Mouse (Mus musculus) inflammation-experienced regulatory T-cells, adult 6 months (primary cell): ENCODE results near the gene Tubb4a. TPM values are rescaled to one million over a fixed set of nuclear protein-coding genes. Genes with fewer than 3 reads are reported as not detected.

ENCODE experiments used
- ATAC-seq: one replicate; pipeline ENCODE4 v1.8.0; 2017
- polyA plus RNA-seq, 3 experiments: library from polyadenylated mRNA; unstranded; fragments of 100-300 nt; shearing (Covaris generic); gene quantifications; one replicate each; pipeline ENCODE4 v1.2.1; 2017

Tubb4a gene
- polyA plus RNA-seq, 3 experiments from 2014 or later: 2.2 to 5.4 (median 3.9) TPM

DNA sequence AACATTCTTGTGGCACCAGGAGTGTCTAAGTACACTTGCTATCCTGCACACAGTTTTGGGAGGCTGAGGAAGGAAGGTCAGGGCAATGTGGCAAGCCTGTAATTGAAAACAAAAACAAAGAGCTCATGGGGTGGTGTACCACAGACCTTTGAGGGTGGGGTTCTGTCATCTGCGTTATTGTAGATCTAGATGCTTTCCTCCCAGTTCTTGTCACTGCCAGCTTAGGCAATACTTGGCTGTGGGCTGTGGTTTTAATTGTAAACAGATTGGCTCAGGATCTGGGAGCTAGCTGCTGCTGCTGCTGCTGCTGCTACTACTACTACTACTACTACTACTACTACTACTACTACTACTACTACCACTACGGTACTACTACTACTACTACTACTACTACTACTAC, 14.7 kb upstream of the Tubb4a start:
- no peak for ATAC-seq

DNA sequence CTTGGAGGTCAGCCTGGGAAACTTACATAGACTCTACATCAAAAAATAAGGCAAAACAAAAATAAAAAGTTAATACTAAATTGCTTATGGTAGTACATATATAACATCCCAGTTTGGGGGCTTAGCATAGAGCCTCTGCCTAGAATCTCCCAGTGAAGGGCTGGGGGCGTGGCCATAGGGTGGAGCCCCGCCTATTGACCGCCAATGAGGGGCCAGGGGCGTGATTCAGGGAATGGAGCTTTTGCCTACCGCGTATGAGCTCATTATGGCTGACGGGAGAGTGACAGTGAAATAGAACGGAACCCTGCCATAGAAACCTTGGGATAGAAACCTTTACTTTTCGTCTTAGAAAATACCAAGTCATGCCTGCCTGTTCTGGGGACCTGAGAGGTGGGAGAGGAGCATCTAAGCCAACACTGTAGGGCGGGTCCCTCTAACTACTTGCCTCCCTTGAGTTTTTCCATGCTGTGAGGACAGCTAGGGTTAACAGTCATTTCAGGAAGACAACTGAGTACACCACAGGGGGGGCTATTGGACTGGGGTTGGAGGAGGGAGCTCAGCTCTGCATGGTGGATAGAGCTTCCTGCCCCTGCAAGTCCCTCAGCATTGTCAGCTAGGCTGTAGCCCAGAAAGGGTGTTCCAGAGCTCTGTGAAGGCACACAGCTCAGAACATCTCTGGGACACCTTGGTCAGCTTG, 12.2 kb upstream of the Tubb4a start:
- no peak for ATAC-seq

DNA sequence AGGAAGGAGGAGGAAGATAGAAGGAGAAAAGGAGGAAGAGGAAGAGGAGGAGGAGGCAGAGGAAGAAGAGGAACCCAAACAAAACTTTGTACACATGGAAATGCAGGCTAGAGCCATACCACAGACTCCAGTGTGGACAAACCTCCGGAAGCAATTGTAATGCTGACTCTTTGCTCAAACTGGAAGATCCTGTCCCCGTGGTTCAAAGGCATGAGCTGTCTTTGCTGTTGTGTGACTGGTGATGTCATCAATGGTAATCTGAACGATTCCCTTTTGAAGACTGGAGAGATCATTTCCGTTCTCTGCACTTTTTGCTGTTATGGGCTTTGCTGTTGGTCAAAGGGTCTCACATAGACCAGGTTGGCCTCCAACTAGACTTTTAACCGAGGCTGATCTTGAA, 10.7 kb upstream of the Tubb4a start:
- ATAC-seq: peak; percentile 25

DNA sequence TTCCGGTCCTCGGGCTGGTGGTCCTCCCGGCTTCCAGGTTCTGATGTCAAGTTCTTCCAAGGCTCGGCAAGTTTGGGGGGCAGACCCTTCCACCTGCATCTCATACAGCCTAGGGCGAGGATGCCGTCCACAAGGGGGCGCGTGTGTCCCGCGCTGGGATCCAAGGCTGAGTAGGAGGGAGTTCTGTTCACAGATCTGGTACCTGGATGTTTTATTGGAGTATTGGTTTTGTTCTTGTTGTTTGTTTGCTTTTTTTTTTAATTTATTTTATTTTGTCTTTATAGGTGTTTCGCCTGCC, 9.0 kb upstream of the Tubb4a start:
- peak; percentile 87 for ATAC-seq

- ATAC-seq: peak; percentile 47
These were observed 8.5 kb upstream of the Tubb4a start for GRCm38 (mm10) chr17:57095855-57096622.

GRCm38 (mm10) chr17:57094222-57094621, 6.6 kb upstream of the Tubb4a start:
- ATAC-seq: no peak

GRCm38 (mm10) chr17:57085970-57086757, 1.4 kb downstream of the Tubb4a start:
- no peak for ATAC-seq

- no peak for ATAC-seq
These were observed 5.1 kb downstream of the Tubb4a start for GRCm38 (mm10) chr17:57082481-57082880.

GRCm38 (mm10) chr17:57081234-57081842, 6.2 kb downstream of the Tubb4a start:
- no peak for ATAC-seq

GRCm38 (mm10) chr17:57079919-57080318, 7.7 kb downstream of the Tubb4a start:
- ATAC-seq: no peak

DNA sequence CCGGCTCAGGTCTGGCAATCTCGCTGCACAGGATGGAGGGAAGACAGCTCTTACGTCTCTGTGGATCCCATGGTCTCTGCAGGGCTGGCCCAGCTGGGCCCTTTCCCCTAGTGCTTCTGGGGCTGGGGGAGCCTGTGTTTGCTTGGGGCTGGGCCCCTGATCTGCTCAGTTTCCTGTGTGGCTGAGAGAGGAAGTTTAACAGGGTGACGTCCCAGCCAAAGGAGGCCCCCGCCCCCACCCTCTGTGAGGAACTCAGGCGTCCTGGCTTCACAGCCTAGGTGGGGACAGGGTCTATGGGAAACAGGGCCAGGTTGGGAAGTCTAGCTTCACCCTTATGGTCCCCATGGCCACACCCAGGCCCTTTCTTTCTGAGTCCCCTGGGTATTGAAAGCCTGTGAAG, 9.2 kb downstream of the Tubb4a start, which contains the start of gene Dennd1c:
Gene Dennd1c (minus strand): TSS at position 179 of the 400 bp plus-strand sequence.
- peak; percentile 96 for ATAC-seq

DNA sequence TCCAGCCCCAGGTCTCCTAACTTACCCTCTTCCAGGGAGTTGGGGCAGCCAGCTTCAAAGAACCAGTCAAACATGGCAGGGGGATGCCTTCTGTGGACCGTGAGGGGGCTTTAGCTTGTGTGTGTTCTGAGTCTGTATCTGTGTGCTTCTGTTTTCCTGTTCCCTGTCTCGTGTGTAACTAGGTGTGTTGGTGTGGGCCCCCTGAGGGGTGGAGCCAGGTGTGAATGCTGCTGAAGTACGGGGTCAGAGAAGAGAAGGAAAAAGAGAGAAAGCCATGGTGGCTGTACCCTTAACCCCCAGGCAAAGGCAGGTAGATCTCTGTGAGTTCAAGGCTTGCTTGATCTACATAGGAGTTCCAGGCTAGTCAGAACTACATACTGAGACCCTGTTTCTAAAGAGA, 10.7 kb downstream of the Tubb4a start:
- no peak for ATAC-seq

- ATAC-seq: no peak
These were observed 16.9 kb downstream of the Tubb4a start for GRCm38 (mm10) chr17:57070699-57071098.

DNA sequence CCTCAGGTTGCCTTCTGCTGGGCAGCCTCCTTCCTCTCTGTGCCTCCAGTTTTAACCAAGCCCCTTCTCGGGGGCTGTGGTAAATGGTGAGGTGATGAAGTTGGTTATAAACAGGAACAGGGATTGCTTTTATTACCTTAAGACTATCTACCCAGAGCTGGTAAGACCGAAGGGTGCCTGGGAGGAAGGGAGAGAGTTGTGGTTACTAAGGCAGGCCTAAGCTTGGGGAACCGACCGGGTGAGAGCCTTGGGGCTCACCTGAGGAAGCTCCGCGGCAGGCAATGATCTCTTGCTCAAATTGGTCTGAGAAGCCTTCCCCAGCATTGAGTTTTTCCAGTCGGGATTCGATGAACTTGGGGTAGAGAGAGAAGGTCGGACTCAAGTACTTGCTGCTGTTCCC, 17.3 kb downstream of the Tubb4a start:
- ATAC-seq: no peak

- no peak for ATAC-seq
These were observed 20.7 kb downstream of the Tubb4a start for GRCm38 (mm10) chr17:57066908-57067307.

GRCm38 (mm10) chr17:57063031-57063430, 24.6 kb downstream of the Tubb4a start:
- ATAC-seq: no peak

DNA sequence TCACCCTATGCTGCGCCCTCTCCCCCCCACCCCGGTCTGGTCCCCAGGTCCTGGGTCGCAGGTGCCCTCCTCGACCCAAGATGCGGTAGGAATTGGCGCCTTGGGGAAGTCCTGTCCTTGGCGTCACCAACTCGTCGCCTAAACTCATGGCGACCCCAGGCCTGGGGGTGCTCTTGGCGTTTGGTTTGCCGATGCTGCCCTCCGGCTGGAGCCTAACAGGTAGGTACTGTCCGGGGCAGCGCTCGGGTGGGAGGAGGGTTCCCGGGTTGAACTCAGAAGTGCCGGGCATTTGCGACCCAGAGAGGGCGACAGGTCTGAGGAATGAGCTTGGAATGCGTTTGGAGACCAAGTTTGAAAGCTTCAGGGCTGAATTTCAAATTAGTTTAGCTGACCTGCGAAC, 25.0 kb downstream of the Tubb4a start:
- ATAC-seq: no peak

DNA sequence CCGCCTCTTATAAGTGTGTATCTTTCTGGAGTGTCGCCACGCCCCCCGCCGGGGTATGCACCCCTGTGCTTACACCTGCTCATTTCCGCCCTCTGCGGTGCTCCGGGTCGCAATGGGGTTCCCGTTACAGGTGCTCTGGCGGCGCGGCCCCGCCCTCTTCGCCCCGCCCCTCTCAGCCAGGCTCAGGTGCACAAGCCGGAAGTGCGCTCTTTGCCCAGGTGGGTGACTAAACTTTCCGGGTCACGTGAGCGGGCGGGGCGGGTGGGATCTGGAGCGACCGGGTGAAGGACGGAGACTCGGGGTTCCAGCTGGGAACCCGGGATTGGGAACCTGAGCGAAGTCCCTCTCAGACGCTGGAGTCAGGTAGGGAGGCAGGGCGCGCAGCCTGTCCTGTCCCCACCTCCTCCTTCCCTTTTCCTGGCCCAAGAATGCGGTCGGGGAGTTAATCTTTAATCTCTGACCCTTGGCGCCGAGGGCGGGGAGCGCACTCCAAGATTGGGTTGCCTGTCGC, 25.5 kb downstream of the Tubb4a start:
- no peak for ATAC-seq

- peak; percentile 19 for ATAC-seq
These were observed 26.5 kb downstream of the Tubb4a start for GRCm38 (mm10) chr17:57061069-57061468.

DNA sequence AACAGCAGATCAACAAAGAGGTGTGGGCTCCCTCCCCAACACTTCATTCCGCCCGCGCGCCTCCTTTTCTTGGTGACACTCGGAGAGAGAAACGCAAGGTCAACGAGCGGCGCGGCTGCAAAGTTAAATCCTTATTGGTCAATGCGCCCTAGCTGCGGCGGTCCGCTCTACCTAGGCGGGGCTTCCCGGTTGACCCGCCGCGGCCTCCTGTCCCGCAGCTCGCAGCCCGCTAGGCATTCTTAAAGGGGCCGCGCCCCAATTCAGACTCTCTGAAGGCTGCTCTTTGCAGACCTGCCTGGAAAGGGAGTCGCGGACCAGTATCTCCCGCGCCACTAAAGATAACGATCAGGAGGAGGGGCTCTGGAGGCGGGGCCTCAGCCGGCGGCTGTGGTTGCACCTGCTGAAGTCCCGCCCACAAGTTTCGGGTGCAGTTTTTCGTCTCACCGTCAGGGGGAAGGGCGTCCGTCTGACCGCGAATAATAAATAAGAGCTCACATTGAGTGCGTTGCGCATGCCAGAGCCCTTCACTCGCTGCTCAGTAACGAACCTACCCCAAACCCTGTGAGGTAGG, 27.3 kb downstream of the Tubb4a start:
- ATAC-seq: peak; percentile 82

- ATAC-seq: no peak
These were observed 28.1 kb downstream of the Tubb4a start, which contains the start of gene Slc25a23 for GRCm38 (mm10) chr17:57059486-57059977. TSS of gene Slc25a23 (minus strand) at chr17:57059863.

DNA sequence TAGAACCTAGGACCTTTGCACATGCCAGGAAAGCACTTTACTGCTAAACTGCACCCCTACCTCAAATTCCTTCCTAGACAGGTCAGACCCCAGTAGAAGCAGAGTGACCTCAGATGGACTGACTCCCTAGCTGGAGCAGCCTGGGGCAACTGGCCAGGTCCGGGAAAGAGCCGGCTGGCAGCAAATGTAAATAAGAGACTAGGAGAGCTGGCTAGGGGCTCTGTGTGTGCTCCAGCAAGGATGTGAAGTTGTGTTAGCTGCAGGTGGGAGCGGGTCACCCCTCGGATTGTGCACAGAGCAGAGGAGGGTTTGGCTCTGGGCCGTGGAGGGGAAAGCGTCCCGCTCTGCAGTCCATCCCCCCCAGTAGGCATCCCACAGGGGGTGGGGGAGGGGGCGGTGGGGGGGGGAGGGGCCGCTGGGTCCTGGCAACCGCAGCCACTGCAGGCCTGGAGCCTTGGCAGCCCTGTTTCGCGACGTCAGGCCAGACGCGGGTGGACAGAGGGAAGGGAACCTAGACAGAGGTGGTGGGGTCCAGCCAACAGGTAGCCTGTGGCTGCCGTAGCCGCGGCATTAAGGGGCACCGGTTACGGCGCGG, 28.6 kb downstream of the Tubb4a start, which contains the start of gene Crb3:
Gene Crb3 (plus strand): TSS at position 215 of the 595 bp plus-strand sequence.
- ATAC-seq: no peak
